In genomic region chr9:73612896-73613295, GRCm38 (mm10) we compare ENCODE assay signal across 22 mouse cellular contexts.
DNase-seq lines count a peak whose midpoint lies in the region; ATAC-seq and TF ChIP-seq lines count a peak whose summit lies in the region.
"Had no signal": no experiment of that assay in that cellular context is flagged by ENCODE, and none has a peak within 500 bp of the region (broad histone marks: within the 10 kb centered on the region; RNA-seq: fewer than 3 reads in every experiment).

No protein-coding gene starts in this region.

- 62% methylated on average over 4 of the region's 4 CpGs for WGBS in forebrain, postnatal 0 days
- WGBS in forebrain, embryonic 16.5 days = 67% methylated on average over 4 of the region's 4 CpGs
- WGBS in heart, adult 2 months = 75% methylated on average over 4 of the region's 4 CpGs

- no peak overlapping the region for H3K4me2 ChIP-seq in forebrain, postnatal 0 days (ENCODE audit: low read depth)
- no peak overlapping the region for H3K4me2 ChIP-seq in forebrain, embryonic 16.5 days (ENCODE audit: low read length)
- H3K4me2 ChIP-seq: embryonic facial prominence, embryonic 12.5 days; embryonic facial prominence, embryonic 15.5 days; forebrain, embryonic 13.5 days; forebrain, embryonic 15.5 days had no signal

- H3K4me3 ChIP-seq in forebrain, postnatal 0 days (ENCODE audit: low read depth, low read length) = no peak overlapping the region
- no peak overlapping the region for H3K4me3 ChIP-seq in forebrain, embryonic 16.5 days (replicated peaks; ENCODE audit: low read length)
- no peak overlapping the region for H3K4me3 ChIP-seq in heart, adult 2 months
- H3K4me3 ChIP-seq: embryonic facial prominence, embryonic 12.5 days; embryonic facial prominence, embryonic 15.5 days; erythroblast, embryonic 14.5 days; forebrain, embryonic 10.5 days; forebrain, embryonic 13.5 days; forebrain, embryonic 15.5 days had no signal

- H3K9ac ChIP-seq in forebrain, postnatal 0 days = no peak overlapping the region
- H3K9ac ChIP-seq in forebrain, embryonic 16.5 days (replicated peaks; ENCODE audit: low read depth, low read length) = no peak overlapping the region
- no peak overlapping the region for H3K9ac ChIP-seq in heart, adult 2 months (ENCODE audit: low read depth, low read length)
- H3K9ac ChIP-seq: embryonic facial prominence, embryonic 12.5 days; embryonic facial prominence, embryonic 15.5 days; forebrain, embryonic 13.5 days; forebrain, embryonic 15.5 days had no signal

- peak; percentile 21 for DNase-seq in forebrain, postnatal 0 days
- DNase-seq in heart, adult 11 months = peak; percentile 18
- no peak for DNase-seq in heart, adult 2 months
- peak; percentile 20 for DNase-seq in brain, embryonic 18.5 days (ENCODE audit: low read depth, low spot score)
- DNase-seq in cerebellum, postnatal 10 days = no peak
- DNase-seq: adrenal gland, adult 2 months; adrenal gland, postnatal 10 days; adrenal gland, postnatal 25 days; cerebellum, adult 11-12 months; cerebellum, adult 2 months; cerebellum, adult 9-10 months; cerebellum, postnatal 14 days; cerebellum, postnatal 36 days; embryo, embryonic 11 days had no signal

- no peak for TF ChIP-seq EP300 in heart, adult 2 months (IDR thresholded peaks at IDR 0.05; ENCODE audit: insufficient read depth, low read depth, low read length)

- H3K27me3 ChIP-seq in forebrain, postnatal 0 days (ENCODE audit: insufficient read depth, low read length) = no peaks in the 10 kb centered on the region
- H3K27me3 ChIP-seq in forebrain, embryonic 16.5 days (replicated peaks; ENCODE audit: control insufficient read depth, insufficient read depth, low read length) = no peaks in the 10 kb centered on the region
- no peaks in the 10 kb centered on the region for H3K27me3 ChIP-seq in heart, adult 2 months (ENCODE audit: control insufficient read depth, insufficient read depth, low read length)
- H3K27me3 ChIP-seq: embryonic facial prominence, embryonic 12.5 days; embryonic facial prominence, embryonic 15.5 days; forebrain, embryonic 13.5 days; forebrain, embryonic 15.5 days had no signal

- TF ChIP-seq POLR2A in heart, adult 2 months (IDR thresholded peaks at IDR 0.05; ENCODE audit: insufficient read depth, low read depth, low read length) = no peak

- H3K36me3 ChIP-seq in forebrain, postnatal 0 days (ENCODE audit: insufficient read depth) = no peaks in the 10 kb centered on the region
- no peaks in the 10 kb centered on the region for H3K36me3 ChIP-seq in forebrain, embryonic 16.5 days (ENCODE audit: control insufficient read depth, insufficient read depth)
- no peaks in the 10 kb centered on the region for H3K36me3 ChIP-seq in heart, adult 2 months (ENCODE audit: control insufficient read depth, insufficient read depth, low read length)
- H3K36me3 ChIP-seq: embryonic facial prominence, embryonic 12.5 days; embryonic facial prominence, embryonic 15.5 days; forebrain, embryonic 10.5 days; forebrain, embryonic 15.5 days had no signal

- no peaks in the 10 kb centered on the region for H3K9me3 ChIP-seq in forebrain, postnatal 0 days (ENCODE audit: low read length)
- no peaks in the 10 kb centered on the region for H3K9me3 ChIP-seq in forebrain, embryonic 16.5 days (ENCODE audit: control insufficient read depth, low read length)
- H3K9me3 ChIP-seq: embryonic facial prominence, embryonic 12.5 days; embryonic facial prominence, embryonic 15.5 days; forebrain, embryonic 10.5 days; forebrain, embryonic 13.5 days; forebrain, embryonic 15.5 days had no signal

- H3K27ac ChIP-seq in forebrain, postnatal 0 days (ENCODE audit: low read depth, low read length) = no peak overlapping the region
- no peak overlapping the region for H3K27ac ChIP-seq in forebrain, embryonic 16.5 days (ENCODE audit: low read length)
- H3K27ac ChIP-seq in heart, adult 2 months = no peak overlapping the region
- H3K27ac ChIP-seq: embryonic facial prominence, embryonic 12.5 days; embryonic facial prominence, embryonic 15.5 days; forebrain, embryonic 10.5 days; forebrain, embryonic 13.5 days; forebrain, embryonic 15.5 days had no signal

- peaks cover 4% of the 10 kb centered on the region; the same call in 1 of the 2 replicates for H3K4me1 ChIP-seq in forebrain, postnatal 0 days (ENCODE audit: insufficient read depth)
- H3K4me1 ChIP-seq in forebrain, embryonic 16.5 days (replicated peaks; ENCODE audit: control insufficient read depth, insufficient read depth, low read length) = no peaks in the 10 kb centered on the region
- H3K4me1 ChIP-seq in heart, adult 2 months (ENCODE audit: control insufficient read depth, insufficient read depth, low read length) = no peaks in the 10 kb centered on the region
- H3K4me1 ChIP-seq: embryonic facial prominence, embryonic 12.5 days; embryonic facial prominence, embryonic 15.5 days; forebrain, embryonic 10.5 days; forebrain, embryonic 13.5 days; forebrain, embryonic 15.5 days had no signal

- intact Hi-C loops in heart, adult 2 months (cut with DNase I) = no loop called here

- no peak; the same call in none of the 2 replicates for ATAC-seq in forebrain, postnatal 0 days
- no peak for ATAC-seq in forebrain, embryonic 16.5 days
- no peak for ATAC-seq in cerebellum, adult (ENCODE audit: insufficient number of reproducible peaks, low FRiP score, low TSS enrichment)
- ATAC-seq: forebrain, embryonic 13.5 days; forebrain, embryonic 15.5 days had no signal

- no peaks in the 10 kb centered on the region for H3K79me2 ChIP-seq in heart, adult 2 months (replicated peaks; ENCODE audit: control insufficient read depth, insufficient read depth, low read length)

- no peak for TF ChIP-seq CTCF in forebrain, postnatal 0 days (IDR thresholded peaks at IDR 0.05; ENCODE audit: low read depth)
- TF ChIP-seq CTCF in heart, adult 2 months (IDR thresholded peaks at IDR 0.05) = no peak

Comparison
In these comparisons a context has a peak if more than half of its experiments do, and no peak if none do; other contexts are left out.
1. DNase-seq: peak in forebrain, postnatal 0 days (single experiment), heart, adult 11 months (single experiment) and brain, embryonic 18.5 days (single experiment); none in heart, adult 2 months (0 of 2) and cerebellum, postnatal 10 days (0 of 2).